Mouse (Mus musculus) brain, embryonic 14.5 days (tissue): ENCODE data around the gene Zfp423.

Experiments used
- CTCF ChIP-seq: fragments of 200-500 bp; IDR thresholded peaks from 2 replicates; pipeline ENCODE4 v1.5.1; 2012; ENCODE audit warnings: inconsistent platforms, mild to moderate bottlenecking, moderate library complexity, borderline replicate concordance; ENCODE audit not compliant: insufficient read depth, insufficient read length; ENCODE audit errors: extremely low read depth
- POLR2A ChIP-seq: fragments of 200-500 bp; IDR thresholded peaks from 2 replicates; pipeline ENCODE4 v1.6.1; 2012; ENCODE audit warnings: mild to moderate bottlenecking, inconsistent platforms, borderline replicate concordance; ENCODE audit not compliant: poor library complexity, insufficient read depth, insufficient read length, severe bottlenecking; ENCODE audit errors: extremely low read depth

- no peak for TF ChIP-seq CTCF
- TF ChIP-seq POLR2A: no peak
Measured at GRCm38 (mm10) chr8:87731062-87731461, 228.3 kb downstream of the Zfp423 start.
